Mouse (Mus musculus): Measurements from ENCODE around the gene Man2c1. TPM values are rescaled to one million over a fixed set of nuclear protein-coding genes. Genes with fewer than 3 reads are reported as not detected.

The Man2c1 gene
- polyA plus RNA-seq, 1 experiment from 2014 or later: 22.3 TPM

GRCm38 (mm10) chr9:57168411-57168810, 37.9 kb downstream of the Man2c1 start:
- Histone ChIP-seq H3K36me3 (ENCODE audit: control insufficient read depth, insufficient read depth, low read length) (no peaks in the 10 kb centered on the region), H3K4me1 (replicated peaks; ENCODE audit: control insufficient read depth, insufficient read depth, low read length) (no peaks in the 10 kb centered on the region), H3K9ac (ENCODE audit: low read depth, low read length) (no peak overlapping the region), H3K4me3 (ENCODE audit: low read depth, low read length) (no peak overlapping the region), H3K9me3 (ENCODE audit: control insufficient read depth, low read length) (no peaks in the 10 kb centered on the region), H3K27me3 (ENCODE audit: control insufficient read depth, insufficient read depth, low read length) (no peaks in the 10 kb centered on the region), H3K27ac (ENCODE audit: low read depth, low read length) (no peak overlapping the region), H3K4me2 (replicated peaks; ENCODE audit: low read depth, low read length) (no peak overlapping the region)
- WGBS: 88% methylated on average over 5 of the region's 5 CpGs
- no peak for ATAC-seq (ENCODE audit: low FRiP score)
- DNase-seq (ENCODE audit: low spot score): no peak

Other genes with a start within 250 kb of the Man2c1 start
- 3.3 and 3.8 TPM in 2 replicates for gene Snx33, start 202.3 kb upstream of the Man2c1 start, polyA plus RNA-seq (2014; fragmentation: Nextera tagmentation; extraction: Ambion mirVana)
- 66.0 and 70.2 TPM in 2 replicates for gene Imp3, start 193.2 kb upstream of the Man2c1 start, polyA plus RNA-seq (2014; fragmentation: Nextera tagmentation; extraction: Ambion mirVana)
- 26.4 and 30.3 TPM in 2 replicates for gene Snupn, start 179.8 kb upstream of the Man2c1 start, polyA plus RNA-seq (2014; fragmentation: Nextera tagmentation; extraction: Ambion mirVana)
- gene Ptpn9, start 135.8 kb upstream of the Man2c1 start, polyA plus RNA-seq (2014; fragmentation: Nextera tagmentation; extraction: Ambion mirVana): 28.1 and 34.0 TPM in 2 replicates
- gene Sin3a, start 58.6 kb upstream of the Man2c1 start, polyA plus RNA-seq (2014; fragmentation: Nextera tagmentation; extraction: Ambion mirVana): 52.8 and 53.8 TPM in 2 replicates
- gene Neil1, start 17.6 kb downstream of the Man2c1 start, polyA plus RNA-seq (2014; fragmentation: Nextera tagmentation; extraction: Ambion mirVana): 5.3 and 6.3 TPM in 2 replicates
- gene Commd4, start 27.6 kb downstream of the Man2c1 start, polyA plus RNA-seq (2014; fragmentation: Nextera tagmentation; extraction: Ambion mirVana): 104 TPM in 2 replicates
- not detected in 2 replicates for gene Trcg1, start 105.9 kb downstream of the Man2c1 start, polyA plus RNA-seq (2014; fragmentation: Nextera tagmentation; extraction: Ambion mirVana)
- gene 1700017B05Rik, start 131.9 kb downstream of the Man2c1 start, polyA plus RNA-seq (2014; fragmentation: Nextera tagmentation; extraction: Ambion mirVana): 6.6 and 7.6 TPM in 2 replicates